Mouse (Mus musculus) hindbrain, embryonic 11.5 days (tissue): ENCODE data around the gene Hfe. TPM values are rescaled to one million over a fixed set of nuclear protein-coding genes. Genes with fewer than 3 reads are reported as not detected.
"Not testable (repeated sequence)": the region's sequence is repeated elsewhere in the genome, so short reads cannot be mapped to it uniquely, and the experiment has no call there.

Experiments
- ATAC-seq: fragments of 200-750 bp; cut with Nextera tagmentation; 2 replicates; pipeline ENCODE4 v1.8.0; 2017; ENCODE audit warnings: mild to moderate bottlenecking, moderate TSS enrichment, moderate library complexity; ENCODE audit not compliant: low FRiP score
- DNase-seq: peaks from one replicate; pipeline ENCODE4 v3.0.0-alpha.2; 2015; ENCODE audit warnings: low spot score
- H3K27ac ChIP-seq: fragments of 300-500 bp; sonication (generic); 2 replicates; pipeline ENCODE4 v1.5.1; 2014; ENCODE audit warnings: mild to moderate bottlenecking, low read depth, low read length
- H3K27me3 ChIP-seq: fragments of 300-500 bp; sonication (generic); 2 replicates; pipeline ENCODE4 v1.6.1; 2014; ENCODE audit warnings: mild to moderate bottlenecking, low read length, moderate library complexity, mixed read lengths; ENCODE audit not compliant: control insufficient read depth, insufficient read depth
- H3K36me3 ChIP-seq: fragments of 300-500 bp; sonication (generic); 2 replicates; pipeline ENCODE4 v1.6.1; 2014; ENCODE audit warnings: mild to moderate bottlenecking, low read length, moderate library complexity, mixed read lengths; ENCODE audit not compliant: control insufficient read depth, insufficient read depth
- H3K4me1 ChIP-seq: fragments of 300-500 bp; sonication (generic); replicated peaks from 2 replicates; pipeline ENCODE4 v1.6.1; 2014; ENCODE audit warnings: low read length, mixed read lengths; ENCODE audit not compliant: control insufficient read depth, insufficient read depth
- H3K4me2 ChIP-seq: fragments of 300-500 bp; sonication (generic); replicated peaks from 2 replicates; pipeline ENCODE4 v1.6.1; 2014; ENCODE audit warnings: mild to moderate bottlenecking, low read depth, low read length
- H3K4me3 ChIP-seq: fragments of 300-500 bp; sonication (generic); 2 replicates; pipeline ENCODE4 v1.5.1; 2014; ENCODE audit warnings: low read depth, low read length
- H3K9ac ChIP-seq: fragments of 300-500 bp; sonication (generic); 2 replicates; pipeline ENCODE4 v1.6.1; 2014; ENCODE audit warnings: low read depth, low read length
- H3K9me3 ChIP-seq: fragments of 300-500 bp; sonication (generic); 2 replicates; pipeline ENCODE4 v1.6.1; 2016; ENCODE audit warnings: low read length; ENCODE audit not compliant: control insufficient read depth
- WGBS: fragments of 180-500 bp; shearing (Covaris S2); extraction: QIAGEN DNeasy Blood & Tissue Kit; methylation state at CpG from one replicate; pipeline ENCODE4 v1.1.7; 2014; 5-methylcytosine and 5-hydroxymethylcytosine counted together
- polyA plus RNA-seq: library from polyadenylated mRNA; unstranded; fragments of >200 nt; fragmentation: Nextera tagmentation; extraction: Ambion mirVana; gene quantifications from 2 replicates; pipeline ENCODE4 v1.2.1, GENCODE M21; 2014

Gene Hfe
- polyA plus RNA-seq, 1 experiment from 2014 or later: 3.4 TPM

GRCm38 (mm10) chr13:23709714-23710373 lies 810 bp downstream of the Hfe start:
- Histone ChIP-seq H3K4me3 (peak overlapping the region; percentile 22), H3K4me1 (peaks cover 3% of the 10 kb centered on the region; the same call in 1 of the 2 replicates), H3K9me3 (no peaks in the 10 kb centered on the region), H3K27me3 (no peaks in the 10 kb centered on the region), H3K9ac (peak overlapping the region; percentile 16), H3K27ac (no peak overlapping the region), H3K4me2 (peak overlapping the region; percentile 57), H3K36me3 (no peaks in the 10 kb centered on the region)
- WGBS: 11% methylated on average over 15 of the region's 15 CpGs
- ATAC-seq (no peak), DNase-seq (no peak)

- Histone ChIP-seq H3K36me3 (no peaks in the 10 kb centered on the region), H3K27me3 (no peaks in the 10 kb centered on the region), H3K9me3 (no peaks in the 10 kb centered on the region), H3K27ac (no peak overlapping the region), H3K4me1 (peaks cover 3% of the 10 kb centered on the region; the same call in 1 of the 2 replicates), H3K4me3 (no peak overlapping the region), H3K4me2 (no peak overlapping the region), H3K9ac (no peak overlapping the region)
- DNase-seq: no peak
- no peak for ATAC-seq
- 80% methylated on average over 4 of the region's 4 CpGs for WGBS
Observed at GRCm38 (mm10) chr13:23708654-23709053, 2.0 kb downstream of the Hfe start.

GRCm38 (mm10) chr13:23708041-23708440 lies 2.6 kb downstream of the Hfe start:
- Histone ChIP-seq H3K4me2 (no peak overlapping the region), H3K27ac (no peak overlapping the region), H3K9me3 (no peaks in the 10 kb centered on the region), H3K4me1 (peaks cover 3% of the 10 kb centered on the region; the same call in 1 of the 2 replicates), H3K4me3 (no peak overlapping the region), H3K36me3 (no peaks in the 10 kb centered on the region), H3K27me3 (no peaks in the 10 kb centered on the region), H3K9ac (no peak overlapping the region)
- WGBS: 88% methylated on average over 4 of the region's 4 CpGs
- no peak for DNase-seq
- ATAC-seq: no peak

- H3K27ac ChIP-seq: no peak overlapping the region
- no peak overlapping the region for H3K4me2 ChIP-seq
Observed at GRCm38 (mm10) chr13:23706771-23707170, 3.9 kb downstream of the Hfe start.

GRCm38 (mm10) chr13:23705751-23706356 lies 4.8 kb downstream of the Hfe start:
- DNase-seq: no peak
- H3K9me3 ChIP-seq: no peaks in the 10 kb centered on the region

More at GRCm38 (mm10) chr13:23706771-23707170, 3.9 kb downstream of the Hfe start:
- no peak overlapping the region for H3K4me3 ChIP-seq
- no peaks in the 10 kb centered on the region for H3K36me3 ChIP-seq
- 92% methylated on average over 12 of the region's 12 CpGs for WGBS
- no peaks in the 10 kb centered on the region for H3K9me3 ChIP-seq
- no peak for DNase-seq
- H3K4me1 ChIP-seq: peaks cover 3% of the 10 kb centered on the region; the same call in 1 of the 2 replicates
- no peak for ATAC-seq
- H3K9ac ChIP-seq: no peak overlapping the region
- no peaks in the 10 kb centered on the region for H3K27me3 ChIP-seq

GRCm38 (mm10) chr13:23702801-23703200 lies 7.9 kb downstream of the Hfe start:
- 87% methylated on average over 2 of the region's 2 CpGs for WGBS
- H3K4me2 ChIP-seq, H3K36me3 ChIP-seq, ATAC-seq, H3K9ac ChIP-seq, H3K9me3 ChIP-seq, H3K27ac ChIP-seq, DNase-seq, H3K4me3 ChIP-seq, H3K4me1 ChIP-seq, H3K27me3 ChIP-seq: not testable (repeated sequence)

More at GRCm38 (mm10) chr13:23705751-23706356, 4.8 kb downstream of the Hfe start:
- Histone ChIP-seq H3K9ac (no peak overlapping the region), H3K27me3 (no peaks in the 10 kb centered on the region), H3K27ac (no peak overlapping the region), H3K36me3 (no peaks in the 10 kb centered on the region), H3K4me3 (no peak overlapping the region), H3K4me2 (no peak overlapping the region), H3K4me1 (peaks cover 3% of the 10 kb centered on the region; the same call in 1 of the 2 replicates)
- WGBS: 97% methylated on average over 7 of the region's 7 CpGs
- no peak for ATAC-seq

GRCm38 (mm10) chr13:23702220-23702619 lies 8.4 kb downstream of the Hfe start:
- H3K9me3 ChIP-seq: no peaks in the 10 kb centered on the region
- no peaks in the 10 kb centered on the region for H3K36me3 ChIP-seq
- H3K4me1 ChIP-seq: no peaks in the 10 kb centered on the region
- ATAC-seq: no peak
- H3K9ac ChIP-seq: no peak overlapping the region
- no peak overlapping the region for H3K4me3 ChIP-seq
- 80% methylated on average over 4 of the region's 4 CpGs for WGBS
- no peaks in the 10 kb centered on the region for H3K27me3 ChIP-seq
- H3K27ac ChIP-seq: no peak overlapping the region
- no peak overlapping the region for H3K4me2 ChIP-seq
- DNase-seq: no peak

GRCm38 (mm10) chr13:23700786-23701520 lies 9.7 kb downstream of the Hfe start:
- H3K9me3 ChIP-seq: no peaks in the 10 kb centered on the region
- no peaks in the 10 kb centered on the region for H3K36me3 ChIP-seq
- H3K4me1 ChIP-seq: no peaks in the 10 kb centered on the region
- no peak overlapping the region for H3K9ac ChIP-seq
- 34% methylated on average over 8 of the region's 8 CpGs for WGBS
- no peak overlapping the region for H3K4me2 ChIP-seq
- DNase-seq (peak; percentile 85), ATAC-seq (peak; percentile 41)
- no peaks in the 10 kb centered on the region for H3K27me3 ChIP-seq
- H3K27ac ChIP-seq: no peak overlapping the region
- no peak overlapping the region for H3K4me3 ChIP-seq
